Mouse (Mus musculus): ENCODE data around the gene Bcan. TPM values are rescaled to one million over a fixed set of nuclear protein-coding genes. Genes with fewer than 3 reads are reported as not detected.

Bcan gene
- 0.13 and 0.23 TPM in 2 replicates for polyA plus RNA-seq (2012; rRNA removed)

DNA sequence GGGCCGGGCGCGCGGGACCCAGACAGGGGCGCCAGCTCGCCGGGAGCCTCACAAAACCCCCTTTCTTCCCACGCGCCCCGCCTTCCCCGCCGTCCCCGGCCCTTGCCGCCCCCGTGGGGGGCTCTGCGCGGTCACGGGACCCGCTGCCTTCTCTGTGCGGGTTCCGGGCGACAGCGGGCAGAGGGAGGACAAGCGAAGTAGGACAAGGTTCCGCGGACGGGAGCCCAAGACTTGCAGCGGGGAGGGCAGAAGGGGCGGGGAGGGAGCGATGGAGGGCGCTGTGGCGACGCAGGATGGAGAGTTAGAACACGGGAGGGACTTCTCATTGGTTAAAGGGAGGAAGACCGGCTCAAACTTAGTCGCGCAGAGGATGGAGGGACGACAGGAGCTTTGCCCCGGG is at the start of gene Bcan:
Gene Bcan (minus strand): TSS at position 50 of the 400 bp plus-strand sequence.
- Histone ChIP-seq H3K4me1 (ENCODE audit: control insufficient read depth, insufficient read depth, low read length) (peaks cover 24% of the 10 kb centered on the region), H3K36me3 (ENCODE audit: control insufficient read depth, insufficient read depth, low read length) (no peaks in the 10 kb centered on the region), H3K27ac (ENCODE audit: control insufficient read depth, insufficient read depth, low read depth, low read length) (no peak within 1 kb of the TSS), H3K4me3 (ENCODE audit: control insufficient read depth, low read depth, low read length) (peak within 1 kb of the TSS; percentile 51), H3K27me3 (ENCODE audit: control insufficient read depth, insufficient read depth, low read length) (peaks cover 4% of the 10 kb centered on the region; the same call in 1 of the 2 replicates)
- TF ChIP-seq CTCF (IDR thresholded peaks at IDR 0.05; ENCODE audit: control insufficient read depth, insufficient read depth, insufficient replicate concordance, low read depth, low read length) (no peak), POLR2A (IDR thresholded peaks at IDR 0.05; ENCODE audit: control insufficient read depth, low read depth, low read length) (no peak)

DNA sequence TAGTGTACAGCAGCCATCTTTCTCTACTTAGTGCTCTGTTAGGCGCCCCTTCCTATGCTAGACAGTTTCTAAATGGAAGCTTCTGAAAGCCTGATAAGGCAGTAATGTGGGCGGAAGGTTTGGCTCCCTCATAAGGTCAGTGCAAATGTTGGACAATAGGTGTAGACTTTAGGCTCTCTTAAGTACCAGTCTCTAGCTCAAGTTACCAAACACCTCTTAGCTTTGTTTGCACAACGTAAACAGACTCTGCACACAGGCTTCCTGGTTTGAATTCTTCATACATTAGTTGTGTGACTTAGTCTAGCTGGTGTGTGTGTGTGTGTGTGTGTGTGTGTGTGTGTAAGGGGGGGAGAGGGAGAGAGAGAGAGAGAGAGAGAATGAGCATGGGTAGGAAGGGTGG is 49.5 kb upstream of the Bcan start:
- H3K4me1 ChIP-seq (ENCODE audit: control insufficient read depth, insufficient read depth, low read length) = no peaks in the 10 kb centered on the region
- H3K36me3 ChIP-seq (ENCODE audit: control insufficient read depth, insufficient read depth, low read length) = no peaks in the 10 kb centered on the region; the same call in none of the 2 replicates
- no peak overlapping the region for H3K27ac ChIP-seq (ENCODE audit: control insufficient read depth, insufficient read depth, low read depth, low read length)
- no peaks in the 10 kb centered on the region for H3K27me3 ChIP-seq (ENCODE audit: control insufficient read depth, insufficient read depth, low read length)
- no peak for TF ChIP-seq POLR2A (IDR thresholded peaks at IDR 0.05; ENCODE audit: control insufficient read depth, low read depth, low read length)
- no peak for TF ChIP-seq CTCF (IDR thresholded peaks at IDR 0.05; ENCODE audit: control insufficient read depth, insufficient read depth, insufficient replicate concordance, low read depth, low read length)
- H3K4me3 ChIP-seq (ENCODE audit: control insufficient read depth, low read depth, low read length) = no peak overlapping the region

DNA sequence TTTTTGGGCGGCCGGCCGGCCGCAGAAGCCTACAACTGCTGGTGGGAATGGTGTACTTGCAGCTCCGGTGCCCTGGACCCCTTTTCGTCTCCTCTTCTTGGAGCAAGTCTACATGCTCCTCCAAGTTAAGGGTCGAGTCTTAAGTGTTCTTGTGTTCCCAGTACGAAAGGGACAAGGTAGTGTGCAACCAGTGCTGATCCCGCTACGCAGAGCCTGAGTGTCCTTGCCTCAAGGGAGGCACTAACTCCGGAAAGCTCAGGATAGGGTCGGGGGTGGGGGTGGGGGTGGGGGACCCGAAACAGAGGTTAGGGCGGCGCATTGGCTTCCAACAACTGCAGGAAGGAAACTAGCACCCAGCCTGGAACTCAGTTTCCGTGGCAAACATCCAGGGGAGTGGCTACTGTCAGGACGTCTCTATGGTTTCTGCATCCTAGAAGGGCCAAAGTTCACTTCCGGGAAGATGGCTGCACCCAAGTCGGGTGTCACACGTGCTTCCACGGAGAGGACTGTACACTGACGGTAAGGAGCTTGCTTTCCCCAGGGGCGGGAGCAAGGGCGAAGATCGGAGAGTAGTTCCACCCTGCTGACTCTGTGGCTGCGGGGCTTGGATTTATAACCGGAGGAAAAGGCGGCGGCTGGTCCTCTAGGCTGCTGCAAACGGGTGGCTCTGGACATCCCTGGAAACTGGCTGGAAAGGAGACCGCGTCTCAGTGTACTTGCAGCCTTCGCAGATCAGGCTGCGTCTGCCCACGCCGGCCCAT is 42.8 kb upstream of the Bcan start, which contains the start of gene Gpatch4:
Gene Gpatch4 (plus strand): TSS at position 448 of the 761 bp plus-strand sequence.
- peak within 1 kb of the TSS; percentile 97 for H3K4me3 ChIP-seq (ENCODE audit: control insufficient read depth, low read depth, low read length)

DNA sequence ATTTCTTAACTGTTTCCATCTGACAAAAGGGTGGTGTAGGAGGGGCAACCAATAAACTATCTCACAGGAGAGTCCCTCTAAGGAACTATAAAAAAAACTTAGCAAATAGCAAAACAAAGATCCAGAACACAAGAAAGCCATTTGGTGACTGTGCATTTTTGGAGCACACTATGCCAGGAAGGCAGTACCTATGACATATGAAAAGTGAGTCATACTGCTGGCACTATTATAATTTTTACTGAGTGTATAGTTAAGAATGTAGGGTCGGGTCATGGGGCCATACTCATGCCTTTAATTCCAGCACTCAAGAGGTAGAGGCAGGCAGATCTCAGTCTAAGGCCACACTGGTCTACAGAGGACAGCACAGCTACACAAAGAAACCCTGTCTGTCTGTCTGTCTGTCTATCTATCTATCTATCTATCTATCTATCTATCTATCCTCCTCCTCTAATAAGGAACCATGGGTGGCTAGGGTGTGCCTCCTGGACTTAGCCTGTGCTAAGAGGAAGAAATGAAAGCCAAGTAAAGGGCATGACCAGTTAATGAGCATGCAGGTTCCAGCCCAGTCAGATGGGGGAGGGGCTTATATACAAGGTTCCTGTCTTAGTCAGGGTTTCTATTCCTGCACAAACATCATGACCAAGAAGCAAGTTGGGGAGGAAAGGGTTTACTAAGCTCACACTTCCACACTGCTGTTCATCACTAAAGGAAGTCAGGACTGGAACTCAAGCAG is 35.7 kb upstream of the Bcan start:
- Histone ChIP-seq H3K4me3 (ENCODE audit: control insufficient read depth, low read depth, low read length) (no peak overlapping the region), H3K36me3 (ENCODE audit: control insufficient read depth, insufficient read depth, low read length) (no peaks in the 10 kb centered on the region), H3K27me3 (ENCODE audit: control insufficient read depth, insufficient read depth, low read length) (no peaks in the 10 kb centered on the region), H3K4me1 (ENCODE audit: control insufficient read depth, insufficient read depth, low read length) (peaks cover 5% of the 10 kb centered on the region; the same call in 1 of the 2 replicates), H3K27ac (ENCODE audit: control insufficient read depth, insufficient read depth, low read depth, low read length) (no peak overlapping the region)
- TF ChIP-seq POLR2A (IDR thresholded peaks at IDR 0.05; ENCODE audit: control insufficient read depth, low read depth, low read length) (no peak), CTCF (IDR thresholded peaks at IDR 0.05; ENCODE audit: control insufficient read depth, insufficient read depth, insufficient replicate concordance, low read depth, low read length) (no peak)

More for the DNA sequence above, 42.8 kb upstream of the Bcan start, which contains the start of gene Gpatch4:
- Histone ChIP-seq H3K27me3 (ENCODE audit: control insufficient read depth, insufficient read depth, low read length) (no peaks in the 10 kb centered on the region), H3K36me3 (ENCODE audit: control insufficient read depth, insufficient read depth, low read length) (no peaks in the 10 kb centered on the region), H3K4me1 (ENCODE audit: control insufficient read depth, insufficient read depth, low read length) (peaks cover 3% of the 10 kb centered on the region), H3K27ac (ENCODE audit: control insufficient read depth, insufficient read depth, low read depth, low read length) (peak within 1 kb of the TSS; percentile 47; the same call in 1 of the 2 replicates)
- peak; percentile 69 for TF ChIP-seq POLR2A (IDR thresholded peaks at IDR 0.05; ENCODE audit: control insufficient read depth, low read depth, low read length)
- TF ChIP-seq CTCF (IDR thresholded peaks at IDR 0.05; ENCODE audit: control insufficient read depth, insufficient read depth, insufficient replicate concordance, low read depth, low read length) = no peak

DNA sequence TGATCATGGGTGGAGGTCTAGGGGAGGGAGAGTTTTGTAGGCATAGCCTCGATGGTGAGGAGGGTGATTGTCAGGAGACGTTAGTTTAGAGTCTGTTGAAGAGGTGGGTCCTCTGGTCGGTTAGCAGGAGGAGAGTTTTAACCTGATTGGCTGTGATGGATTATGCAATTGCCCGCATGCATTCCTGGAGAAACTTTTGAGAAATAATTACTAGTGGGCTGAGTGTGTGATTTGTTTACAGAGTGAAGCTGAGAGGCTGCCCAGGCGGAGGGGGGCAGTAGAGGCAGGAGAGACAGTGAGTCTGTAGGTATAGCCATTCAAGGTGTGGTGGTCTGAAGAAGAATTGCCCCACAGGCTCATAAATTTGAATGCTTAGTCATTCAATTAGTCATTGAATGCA is 33.5 kb upstream of the Bcan start:
- H3K36me3 ChIP-seq (ENCODE audit: control insufficient read depth, insufficient read depth, low read length) = no peaks in the 10 kb centered on the region
- peaks cover 6% of the 10 kb centered on the region; the same call in 1 of the 2 replicates for H3K4me1 ChIP-seq (ENCODE audit: control insufficient read depth, insufficient read depth, low read length)
- TF ChIP-seq CTCF (IDR thresholded peaks at IDR 0.05; ENCODE audit: control insufficient read depth, insufficient read depth, insufficient replicate concordance, low read depth, low read length) (no peak), POLR2A (IDR thresholded peaks at IDR 0.05; ENCODE audit: control insufficient read depth, low read depth, low read length) (no peak)
- no peak overlapping the region for H3K27ac ChIP-seq (ENCODE audit: control insufficient read depth, insufficient read depth, low read depth, low read length)
- no peaks in the 10 kb centered on the region for H3K27me3 ChIP-seq (ENCODE audit: control insufficient read depth, insufficient read depth, low read length)
- no peak overlapping the region for H3K4me3 ChIP-seq (ENCODE audit: control insufficient read depth, low read depth, low read length)

DNA sequence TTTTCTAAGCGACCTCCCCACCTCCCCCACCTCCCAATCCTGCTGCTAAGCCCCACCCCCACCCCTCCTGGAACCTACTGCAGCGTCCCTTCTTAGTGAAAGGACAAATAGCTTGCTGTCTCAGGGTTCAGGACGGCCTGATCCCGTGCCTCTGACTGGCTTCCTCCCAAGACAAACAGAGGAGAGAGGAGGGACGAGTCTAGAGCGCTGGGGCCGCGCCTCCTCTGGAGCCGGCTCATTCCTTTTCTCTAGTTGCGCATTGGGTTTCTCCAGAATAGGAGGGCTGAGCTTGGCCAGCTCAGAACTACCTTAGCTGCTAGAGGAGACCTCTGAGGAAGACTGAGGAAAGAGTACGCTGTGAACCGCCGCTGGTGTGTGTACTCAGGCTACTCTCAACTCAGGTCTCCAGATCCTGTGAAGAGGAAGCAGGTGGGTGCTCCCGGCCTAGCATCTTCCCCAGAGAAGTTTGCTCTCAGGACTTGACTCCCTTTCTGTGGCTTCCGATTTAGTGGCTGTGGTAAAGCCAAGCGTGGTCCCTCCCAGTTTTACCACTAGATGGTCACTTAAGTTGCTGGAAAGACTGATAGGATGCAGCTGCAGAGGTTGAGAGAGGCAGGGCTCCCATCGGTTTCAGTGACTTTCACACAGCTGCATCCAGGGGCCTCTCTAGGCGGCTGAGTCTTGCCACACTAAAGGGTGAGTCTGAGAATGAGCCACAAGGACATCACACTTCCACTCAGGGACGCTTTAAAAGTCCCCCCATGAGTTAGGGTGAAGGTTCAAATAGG is 30.8 kb upstream of the Bcan start:
- no peak overlapping the region for H3K27ac ChIP-seq (ENCODE audit: control insufficient read depth, insufficient read depth, low read depth, low read length)
- no peaks in the 10 kb centered on the region for H3K27me3 ChIP-seq (ENCODE audit: control insufficient read depth, insufficient read depth, low read length)
- no peaks in the 10 kb centered on the region for H3K36me3 ChIP-seq (ENCODE audit: control insufficient read depth, insufficient read depth, low read length)
- H3K4me1 ChIP-seq (ENCODE audit: control insufficient read depth, insufficient read depth, low read length) = peaks cover 6% of the 10 kb centered on the region; the same call in 1 of the 2 replicates
- TF ChIP-seq CTCF (IDR thresholded peaks at IDR 0.05; ENCODE audit: control insufficient read depth, insufficient read depth, insufficient replicate concordance, low read depth, low read length) = no peak
- no peak for TF ChIP-seq POLR2A (IDR thresholded peaks at IDR 0.05; ENCODE audit: control insufficient read depth, low read depth, low read length)
- no peak overlapping the region; the same call in 1 of the 2 replicates for H3K4me3 ChIP-seq (ENCODE audit: control insufficient read depth, low read depth, low read length)
